Mouse (Mus musculus) left cerebral cortex, postnatal 14 days (tissue): ENCODE measurements around the gene 9530077C05Rik. TPM values are rescaled to one million over a fixed set of nuclear protein-coding genes. Genes with fewer than 3 reads are reported as not detected.
A peak's percentile ranks its signal among the peaks of the same experiment; 100 is the strongest.
"Not testable (repeated sequence)": the region's sequence is repeated elsewhere in the genome, so short reads cannot be mapped to it uniquely, and the experiment has no call there.

ENCODE experiments used
- DNase-seq, 2 experiments: peaks; one replicate each; pipeline ENCODE4 v3.0.0; 2021 to 2022; ENCODE audit warnings: low spot score in 2 of 2, mixed read lengths in 1 of 2
- intact Hi-C: fragments of 180-260 bp; cut with DNase I; formaldehyde crosslinking; loops from one replicate; pipeline ENCODE4 v1.15.1; 2025
- total RNA-seq, 2 experiments: library from RNA; stranded (reverse); gene quantifications; 2 replicates each; pipeline ENCODE4 v1.2.3; 2021

9530077C05Rik gene
- total RNA-seq, 2 experiments from 2014 or later, result 7.4 to 8.1 TPM

- intact Hi-C loops, result no loop called here
- DNase-seq, result no peak
Measured at GRCm38 (mm10) chr9:22448420-22448819, 37.1 kb downstream of the 9530077C05Rik start.

GRCm38 (mm10) chr9:22449209-22449608 is 37.9 kb downstream of the 9530077C05Rik start:
- intact Hi-C loops, result no loop called here
- no peak for DNase-seq

DNA sequence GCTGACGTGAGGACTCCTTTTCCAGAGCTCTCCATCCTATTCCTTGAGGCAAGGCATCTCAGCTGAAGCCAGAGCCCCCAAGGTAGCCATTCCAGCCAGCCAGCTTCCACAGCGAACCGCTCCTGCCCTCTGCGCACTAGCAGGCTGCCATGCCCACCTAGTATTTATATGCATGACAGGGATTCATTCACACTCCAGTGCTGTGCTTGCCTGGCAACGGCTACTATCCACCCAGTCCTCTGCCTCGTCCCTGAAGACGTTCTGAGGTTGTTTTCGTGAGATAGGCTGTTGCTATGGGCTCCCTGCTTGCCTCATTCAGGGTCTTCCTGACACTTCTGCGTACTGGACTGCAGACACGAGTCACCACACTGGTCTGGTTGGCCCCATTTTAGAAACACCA is 41.4 kb downstream of the 9530077C05Rik start:
- peak in 1 of 2 experiments; percentile 42 for DNase-seq
- intact Hi-C loops, result no loop called here

GRCm38 (mm10) chr9:22453501-22453924 is 42.2 kb downstream of the 9530077C05Rik start:
- intact Hi-C loops, result no loop called here
- DNase-seq, result peak in 1 of 2 experiments; percentile 22

DNA sequence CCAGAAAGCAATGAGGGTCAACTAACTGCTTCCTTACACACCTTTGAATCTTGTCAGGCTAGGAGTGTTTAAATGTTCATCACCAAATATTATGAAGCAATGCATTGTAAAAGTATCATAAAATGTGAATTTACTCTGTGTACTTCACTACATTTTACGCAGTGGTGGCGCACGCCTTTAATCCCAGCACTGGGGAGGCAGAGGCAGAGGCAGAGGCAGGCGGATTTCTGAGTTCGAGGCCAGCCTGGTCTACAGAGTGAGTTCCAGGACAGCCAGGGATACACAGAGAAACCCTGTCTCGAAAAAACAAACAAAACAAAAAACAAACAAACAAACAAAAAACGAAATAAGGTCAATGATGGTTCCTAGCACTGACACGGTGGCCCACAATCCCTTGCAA is 42.7 kb downstream of the 9530077C05Rik start, which contains the start of gene Gm17545:
TSS of gene Gm17545 (plus strand) at position 301 of the 400 bp plus-strand sequence.
- intact Hi-C loops, DNase-seq: not testable (repeated sequence)

GRCm38 (mm10) chr9:22455041-22455440 is 43.7 kb downstream of the 9530077C05Rik start:
- DNase-seq, result no peak
- intact Hi-C loops, result no loop called here

- no peak for DNase-seq
- intact Hi-C loops, result no loop called here
Measured at GRCm38 (mm10) chr9:22457142-22457835, 46.0 kb downstream of the 9530077C05Rik start.

DNA sequence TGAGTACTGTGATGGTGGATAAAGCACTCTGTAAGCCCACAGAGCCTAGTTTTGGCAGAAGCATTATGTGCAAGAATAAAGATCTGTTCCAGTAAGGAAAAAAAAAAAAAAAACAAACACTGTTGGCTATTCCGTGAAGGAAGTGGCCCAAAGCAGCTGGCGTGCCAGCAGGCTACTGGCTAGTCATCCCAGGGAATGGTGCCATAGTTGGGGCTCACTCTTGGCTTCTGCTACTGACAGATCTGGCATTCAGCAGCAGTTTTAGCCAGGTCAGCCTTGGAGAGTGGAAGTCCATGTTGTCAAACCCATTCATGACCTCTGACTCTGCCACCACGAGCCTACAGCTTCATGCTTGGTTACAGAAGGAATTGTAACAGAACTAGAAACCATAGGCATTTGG is 50.6 kb downstream of the 9530077C05Rik start:
- DNase-seq, result peak; percentile 31 to 43
- intact Hi-C loops, result no loop called here

- DNase-seq, result no peak
- intact Hi-C loops, result no loop called here
Measured at GRCm38 (mm10) chr9:22466212-22466611, 54.9 kb downstream of the 9530077C05Rik start.

- intact Hi-C loops, result no loop called here
- DNase-seq, result peak; percentile 33 to 55
Measured at GRCm38 (mm10) chr9:22467371-22468169, 56.3 kb downstream of the 9530077C05Rik start.

- intact Hi-C loops, result no loop called here
- DNase-seq, result peak; percentile 37 to 40
Measured at GRCm38 (mm10) chr9:22468170-22468898, 57.0 kb downstream of the 9530077C05Rik start.

- intact Hi-C loops, result no loop called here
- no peak for DNase-seq
Measured at GRCm38 (mm10) chr9:22468899-22469259, 57.6 kb downstream of the 9530077C05Rik start.

DNA sequence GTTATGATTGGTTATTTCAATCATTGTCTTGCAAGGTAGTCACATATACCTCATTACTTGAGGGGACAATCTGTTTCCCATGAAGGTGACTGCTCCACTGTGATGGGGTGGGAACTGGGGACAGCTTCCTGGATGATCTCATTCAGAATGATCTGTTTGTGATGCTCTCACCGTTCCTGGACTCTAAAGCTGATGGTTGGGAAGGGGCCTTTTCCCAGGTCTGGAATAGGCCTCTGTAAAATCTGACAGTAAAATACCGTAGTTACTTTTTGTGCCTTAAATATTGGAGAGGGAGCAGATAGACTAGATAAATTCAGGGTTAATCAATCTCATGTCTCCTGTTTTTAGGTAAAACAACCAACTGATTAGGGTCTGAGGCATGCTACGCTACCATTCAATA is 58.3 kb downstream of the 9530077C05Rik start, which contains the start of gene Rp9:
TSS of gene Rp9 (minus strand) at position 101 of the 400 bp plus-strand sequence.
- intact Hi-C loops, result no loop called here
- DNase-seq, result no peak

DNA sequence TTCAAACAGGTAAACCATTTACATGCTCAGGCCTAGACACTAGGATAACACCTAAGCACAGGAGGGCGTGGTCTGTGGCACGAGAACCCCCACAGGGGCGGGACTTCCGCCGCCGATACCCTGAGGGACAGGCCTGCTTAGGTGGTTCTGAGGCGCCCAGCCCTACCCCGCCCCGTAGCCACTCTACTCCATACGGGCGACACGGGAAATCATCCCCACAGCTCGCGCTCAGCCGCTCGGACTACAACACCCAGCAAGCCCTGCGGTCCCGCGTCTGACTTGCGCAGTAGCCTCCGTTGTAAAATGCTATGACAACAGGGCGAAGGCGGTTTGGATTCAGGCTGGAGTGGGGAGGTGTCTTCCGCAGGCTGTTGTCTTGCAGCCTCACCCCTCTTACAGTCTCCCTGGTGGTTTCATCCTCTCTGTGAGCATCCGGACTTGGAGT is 64.1 kb downstream of the 9530077C05Rik start, which contains the start of gene Bbs9:
TSS of gene Bbs9 (plus strand) at position 292 of the 445 bp plus-strand sequence.
- intact Hi-C loops, result no loop called here
- DNase-seq, result peak; percentile 95 to 98

DNA sequence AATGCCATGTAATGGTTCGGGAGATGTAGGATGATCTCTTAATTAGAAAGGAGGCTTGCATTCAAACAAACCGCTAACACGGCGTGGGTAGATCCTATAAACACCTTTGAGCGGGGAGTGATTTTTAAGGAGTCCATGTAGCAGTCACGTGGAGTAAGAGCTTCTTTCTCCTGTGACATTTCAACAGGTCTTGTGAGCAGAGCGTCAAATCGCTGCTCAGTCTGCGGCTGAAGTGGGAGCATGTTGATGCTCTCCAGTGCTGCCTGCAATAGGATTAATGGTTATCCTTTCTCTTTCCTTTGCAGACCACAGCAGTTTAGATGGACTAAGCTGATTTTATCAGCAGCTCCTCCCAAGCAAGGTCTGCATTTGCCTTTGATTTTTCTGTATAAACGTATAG is 65.0 kb downstream of the 9530077C05Rik start:
- DNase-seq, result peak; percentile 15 to 72
- intact Hi-C loops, result no loop called here

DNA sequence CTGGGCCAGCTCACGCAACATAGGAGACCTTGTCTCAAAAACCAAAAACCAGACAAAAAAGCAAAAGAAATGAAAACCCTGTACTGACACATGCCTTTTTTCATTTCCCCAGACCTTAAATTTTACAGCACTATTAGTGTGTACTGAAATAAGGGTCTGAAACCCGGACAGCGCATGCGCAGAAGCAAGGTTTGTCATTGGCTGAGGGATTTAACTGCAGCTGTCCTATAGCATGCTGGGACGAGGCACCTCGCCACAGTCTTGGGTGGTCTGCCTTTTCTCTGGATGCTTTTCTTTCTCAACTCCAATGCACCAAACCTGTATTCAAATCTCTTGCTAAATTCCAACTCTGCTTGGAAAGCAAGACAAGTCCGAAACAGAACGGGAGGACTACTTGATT is 67.6 kb downstream of the 9530077C05Rik start:
- no peak for DNase-seq
- intact Hi-C loops, result no loop called here

- intact Hi-C loops, result no loop called here
- peak in 1 of 2 experiments; percentile 48 for DNase-seq
Measured at GRCm38 (mm10) chr9:22483866-22484561, 72.7 kb downstream of the 9530077C05Rik start.

DNA sequence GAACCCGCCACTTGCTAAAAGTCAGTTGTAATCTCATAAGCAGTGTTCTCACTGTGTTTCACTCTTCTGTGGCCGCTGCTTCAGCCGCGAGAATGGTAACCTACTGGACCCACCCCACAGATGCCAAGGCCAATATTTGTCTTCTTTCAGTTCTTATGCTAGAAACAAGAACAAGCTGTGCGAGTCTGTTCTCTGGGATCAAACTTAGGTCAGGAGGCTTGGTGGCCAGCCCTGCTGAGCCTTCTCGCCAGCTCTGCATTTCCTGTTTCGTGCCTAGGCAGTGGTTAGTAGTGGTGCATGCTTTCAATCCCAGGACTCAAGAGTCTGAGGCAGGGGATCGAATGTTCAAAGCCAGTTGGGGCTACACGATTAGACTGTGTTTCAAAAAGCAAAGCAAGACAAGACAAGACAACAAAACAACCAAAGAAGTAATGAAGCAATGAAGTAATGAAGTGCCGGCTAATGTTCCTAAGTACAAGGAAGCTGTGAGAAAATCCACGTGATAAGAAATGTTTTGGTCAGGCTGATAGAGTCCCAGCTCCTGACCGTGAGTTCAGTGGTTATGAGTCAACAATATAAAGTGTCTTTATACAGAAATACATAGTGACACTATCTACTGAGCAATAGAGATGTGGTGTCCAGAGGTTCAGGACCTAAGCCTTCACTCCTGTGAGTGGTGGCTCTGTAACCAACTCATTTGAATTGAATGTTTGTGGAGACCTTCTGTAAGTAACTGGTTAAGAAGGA is 73.4 kb downstream of the 9530077C05Rik start:
- DNase-seq, result no peak
- intact Hi-C loops, result no loop called here
